Mouse (Mus musculus): ENCODE measurements around the gene Spock1.

GRCm38 (mm10) chr13:57722329-57722936 lies 185.7 kb downstream of the Spock1 start:
- TF ChIP-seq ZNF384 (IDR thresholded peaks at IDR 0.05; ENCODE audit: low read depth, low read length), result no peak
- TF ChIP-seq MAFK (IDR thresholded peaks at IDR 0.05; ENCODE audit: insufficient read depth, low read depth, low read length), result no peak

Measured in ES-E14 (cell line).